8 mouse cellular contexts compared by ENCODE assay signal in genomic region chr11:118459051-118459450, GRCm38 (mm10). TPM values are rescaled to one million over a fixed set of nuclear protein-coding genes. Genes with fewer than 3 reads are reported as not detected.
DNase-seq lines count a peak whose midpoint lies in the region; ATAC-seq lines count a peak whose summit lies in the region.

No protein-coding gene starts in this region.

- peak; percentile 30 to 52 for DNase-seq in spleen, postnatal 36 days (ENCODE audit: low spot score in 2 of 2)
- DNase-seq in spleen, adult 12 weeks (ENCODE audit: low spot score): no peak
- peak; percentile 74 to 86 for DNase-seq in heart, adult 9 months (ENCODE audit: low spot score in 2 of 2)
- peak; percentile 73 for DNase-seq in kidney, postnatal 10 days
- DNase-seq in right cerebral cortex, postnatal 4 days: no peak
- no peak for DNase-seq in right cerebral cortex, postnatal 25 days

- ATAC-seq in megakaryocyte, adult 5-6 weeks (ENCODE audit: poor library complexity, severe bottlenecking): peak; percentile 62
- ATAC-seq in megakaryocyte-erythroid progenitor cell, adult 5-6 weeks (replicated peaks; ENCODE audit: low FRiP score, low TSS enrichment, poor library complexity, severe bottlenecking): no peak

RNA-seq across cellular contexts. Expression of gene Engase, which starts 17.6 kb away (rescaled TPM):
- 1.3 TPM in 2 replicates for total RNA-seq in megakaryocyte, adult 5-6 weeks (2015)
- total RNA-seq in megakaryocyte, adult 5-6 weeks (2017): 3.7 and 5.5 TPM in 2 replicates
- total RNA-seq in megakaryocyte-erythroid progenitor cell, adult 5-6 weeks (2014; fragmentation: Nextera tagmentation): 13.5 and 13.7 TPM in 2 replicates
- total RNA-seq in megakaryocyte-erythroid progenitor cell, adult 5-6 weeks (2017): 6.1 and 10.7 TPM in 2 replicates

RNA-seq across cellular contexts. Expression of gene C1qtnf1, which starts 31.0 kb away (rescaled TPM):
- not detected in 2 replicates for total RNA-seq in megakaryocyte, adult 5-6 weeks (2015)
- total RNA-seq in megakaryocyte, adult 5-6 weeks (2017): not detected in 2 replicates
- not detected in 2 replicates for total RNA-seq in megakaryocyte-erythroid progenitor cell, adult 5-6 weeks (2014; fragmentation: Nextera tagmentation)
- not detected in 2 replicates for total RNA-seq in megakaryocyte-erythroid progenitor cell, adult 5-6 weeks (2017)

RNA-seq across cellular contexts. Expression of gene Cant1, which starts 40.2 kb away (rescaled TPM):
- total RNA-seq in megakaryocyte, adult 5-6 weeks (2015): 18.9 and 19.2 TPM in 2 replicates
- 16.9 and 19.0 TPM in 2 replicates for total RNA-seq in megakaryocyte, adult 5-6 weeks (2017)
- 23.9 and 24.7 TPM in 2 replicates for total RNA-seq in megakaryocyte-erythroid progenitor cell, adult 5-6 weeks (2014; fragmentation: Nextera tagmentation)
- total RNA-seq in megakaryocyte-erythroid progenitor cell, adult 5-6 weeks (2017): 7.3 and 11.3 TPM in 2 replicates

RNA-seq across cellular contexts. Expression of gene Lgals3bp, which starts 57.2 kb away (rescaled TPM):
- total RNA-seq in megakaryocyte, adult 5-6 weeks (2015): 63.8 and 78.5 TPM in 2 replicates
- total RNA-seq in megakaryocyte, adult 5-6 weeks (2017): 42.1 and 48.1 TPM in 2 replicates
- 174 and 211 TPM in 2 replicates for total RNA-seq in megakaryocyte-erythroid progenitor cell, adult 5-6 weeks (2014; fragmentation: Nextera tagmentation)
- total RNA-seq in megakaryocyte-erythroid progenitor cell, adult 5-6 weeks (2017): 112 and 174 TPM in 2 replicates

Comparison
In these comparisons a context has a peak if more than half of its experiments do, and no peak if none do; other contexts are left out.
1. DNase-seq: peak in spleen, postnatal 36 days (2 of 2), heart, adult 9 months (2 of 2) and kidney, postnatal 10 days (single experiment); none in spleen, adult 12 weeks (single experiment), right cerebral cortex, postnatal 4 days (single experiment) and right cerebral cortex, postnatal 25 days (single experiment).